Comparison of ENCODE assay signal across 24 mouse cellular contexts in the genomic region with DNA sequence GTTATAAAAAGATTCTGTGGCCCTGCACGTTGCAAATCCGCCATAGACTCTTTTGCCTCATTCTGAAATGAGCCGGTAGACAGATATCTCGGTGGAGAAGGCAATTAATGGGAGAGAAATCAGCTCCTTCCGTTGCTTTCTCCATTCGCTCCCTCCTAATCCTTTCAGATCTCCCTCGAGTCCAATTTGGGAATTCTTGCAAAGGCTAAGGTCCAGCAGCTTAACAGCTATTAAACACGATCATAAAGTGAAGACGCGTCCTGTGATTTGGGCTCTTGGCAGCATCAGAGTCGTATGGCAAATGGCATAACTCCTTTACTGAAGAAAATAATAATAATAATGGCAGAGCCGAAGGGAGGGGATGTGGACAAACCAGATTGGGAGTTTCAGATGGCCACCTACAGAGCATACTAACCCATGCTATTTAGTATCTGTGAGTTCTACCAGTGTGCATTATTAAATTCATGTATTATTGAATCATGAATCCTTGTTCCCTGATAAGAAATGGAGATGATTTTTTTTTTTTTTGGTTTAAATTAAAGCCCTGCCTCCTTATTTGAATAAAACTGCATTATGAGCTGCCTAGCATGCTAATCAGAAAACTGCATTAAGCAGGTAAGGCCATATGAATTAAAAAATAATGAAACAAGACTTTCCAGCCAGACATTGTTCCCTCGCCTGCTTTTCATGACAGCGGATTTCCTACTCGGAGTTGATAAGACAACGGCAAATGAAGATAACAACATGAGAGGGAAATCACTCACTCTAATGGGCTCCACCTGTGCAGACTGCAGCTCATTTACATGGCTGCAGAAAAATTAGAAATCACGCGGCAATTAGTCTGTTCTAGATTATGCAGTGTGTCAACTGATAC.
A peak's percentile ranks its signal among the peaks of the same experiment; 100 is the strongest.
DNase-seq lines count a peak whose midpoint lies in the region; ATAC-seq and TF ChIP-seq lines count a peak whose summit lies in the region.
"Had no signal": no experiment of that assay in that cellular context is flagged by ENCODE, and none has a peak within 500 bp of the region (broad histone marks: within the 10 kb centered on the region; RNA-seq: fewer than 3 reads in every experiment).

No protein-coding gene starts in this region.

- no peaks in the 10 kb centered on the region for H3K4me1 ChIP-seq in forebrain, embryonic 13.5 days
- no peaks in the 10 kb centered on the region for H3K4me1 ChIP-seq in forebrain, embryonic 15.5 days
- H3K4me1 ChIP-seq in limb, embryonic 13.5 days: peaks cover 20% of the 10 kb centered on the region; the same call in 1 of the 2 replicates
- peaks cover 49% of the 10 kb centered on the region for H3K4me1 ChIP-seq in limb, embryonic 10.5 days
- no peaks in the 10 kb centered on the region for H3K4me1 ChIP-seq in hindbrain, embryonic 16.5 days (ENCODE audit: control insufficient read depth, insufficient read depth, low read depth, low read length)
- peaks cover 5% of the 10 kb centered on the region for H3K4me1 ChIP-seq in neural tube, embryonic 15.5 days
- no peaks in the 10 kb centered on the region for H3K4me1 ChIP-seq in liver, postnatal 0 days (ENCODE audit: insufficient read depth)
- H3K4me1 ChIP-seq: liver, embryonic 13.5 days; lung, embryonic 15.5 days had no signal

- no peaks in the 10 kb centered on the region for H3K9me3 ChIP-seq in forebrain, embryonic 13.5 days (replicated peaks)
- H3K9me3 ChIP-seq in forebrain, embryonic 15.5 days: no peaks in the 10 kb centered on the region
- H3K9me3 ChIP-seq in limb, embryonic 13.5 days: no peaks in the 10 kb centered on the region
- H3K9me3 ChIP-seq in limb, embryonic 10.5 days (replicated peaks): no peaks in the 10 kb centered on the region
- H3K9me3 ChIP-seq in hindbrain, embryonic 16.5 days (ENCODE audit: control insufficient read depth, low read length): no peaks in the 10 kb centered on the region
- H3K9me3 ChIP-seq in neural tube, embryonic 15.5 days (replicated peaks): no peaks in the 10 kb centered on the region
- no peaks in the 10 kb centered on the region for H3K9me3 ChIP-seq in liver, postnatal 0 days (ENCODE audit: low read length)
- H3K9me3 ChIP-seq: embryonic facial prominence, embryonic 13.5 days; limb, embryonic 12.5 days; liver, embryonic 13.5 days; lung, embryonic 15.5 days had no signal

- TF ChIP-seq CTCF in liver, postnatal 0 days (IDR thresholded peaks at IDR 0.05; ENCODE audit: low read depth): no peak

- no peak overlapping the region for H3K9ac ChIP-seq in forebrain, embryonic 13.5 days
- no peak overlapping the region for H3K9ac ChIP-seq in forebrain, embryonic 15.5 days (replicated peaks)
- no peak overlapping the region for H3K9ac ChIP-seq in limb, embryonic 13.5 days
- H3K9ac ChIP-seq in hindbrain, embryonic 16.5 days (ENCODE audit: low read depth, low read length): no peak overlapping the region
- H3K9ac ChIP-seq in neural tube, embryonic 15.5 days (replicated peaks): no peak overlapping the region
- H3K9ac ChIP-seq in liver, postnatal 0 days (replicated peaks): no peak overlapping the region
- H3K9ac ChIP-seq: embryonic facial prominence, embryonic 13.5 days; limb, embryonic 12.5 days; liver, embryonic 13.5 days; lung, embryonic 15.5 days had no signal

- no peak overlapping the region for H3K27ac ChIP-seq in forebrain, embryonic 13.5 days
- H3K27ac ChIP-seq in forebrain, embryonic 15.5 days (replicated peaks): no peak overlapping the region
- no peak overlapping the region for H3K27ac ChIP-seq in limb, embryonic 13.5 days
- no peak overlapping the region for H3K27ac ChIP-seq in limb, embryonic 10.5 days
- no peak overlapping the region for H3K27ac ChIP-seq in hindbrain, embryonic 16.5 days (ENCODE audit: low read depth, low read length)
- peak overlapping the region; percentile 46; the same call in 1 of the 2 replicates for H3K27ac ChIP-seq in neural tube, embryonic 15.5 days (replicated peaks)
- no peak overlapping the region for H3K27ac ChIP-seq in liver, postnatal 0 days (ENCODE audit: low read depth)
- H3K27ac ChIP-seq: embryonic facial prominence, embryonic 13.5 days; limb, embryonic 12.5 days; liver, embryonic 13.5 days; lung, embryonic 15.5 days; macrophage had no signal

- ATAC-seq in forebrain, embryonic 13.5 days: peak; percentile 61; the same call in 1 of the 2 replicates
- no peak; the same call in 1 of the 2 replicates for ATAC-seq in forebrain, embryonic 15.5 days (replicated peaks)
- ATAC-seq in limb, embryonic 13.5 days (ENCODE audit: low FRiP score, low read depth): no peak
- peak; percentile 82 for ATAC-seq in hindbrain, embryonic 16.5 days
- peak; percentile 75 for ATAC-seq in neural tube, embryonic 15.5 days (ENCODE audit: low FRiP score)
- no peak for ATAC-seq in liver, postnatal 0 days
- ATAC-seq: activated CD4-positive, CD25-positive, alpha-beta regulatory T cell, adult 4 months; CD4-positive, CD25-positive, alpha-beta regulatory T cell, adult 4 months; inflammation-experienced regulatory T-cells, adult 6 months had no signal

- H3K4me3 ChIP-seq in forebrain, embryonic 13.5 days: no peak overlapping the region
- H3K4me3 ChIP-seq in forebrain, embryonic 15.5 days: no peak overlapping the region
- no peak overlapping the region for H3K4me3 ChIP-seq in limb, embryonic 13.5 days
- no peak overlapping the region for H3K4me3 ChIP-seq in limb, embryonic 10.5 days
- H3K4me3 ChIP-seq in hindbrain, embryonic 16.5 days (ENCODE audit: low read length): no peak overlapping the region
- H3K4me3 ChIP-seq in neural tube, embryonic 15.5 days (replicated peaks): no peak overlapping the region
- H3K4me3 ChIP-seq in liver, postnatal 0 days (ENCODE audit: low read depth, low read length): no peak overlapping the region
- H3K4me3 ChIP-seq: embryonic facial prominence, embryonic 13.5 days; limb, embryonic 12.5 days; liver, embryonic 13.5 days; lung, embryonic 15.5 days had no signal

- H3K36me3 ChIP-seq in forebrain, embryonic 13.5 days (ENCODE audit: poor library complexity, severe bottlenecking): no peaks in the 10 kb centered on the region
- no peaks in the 10 kb centered on the region for H3K36me3 ChIP-seq in forebrain, embryonic 15.5 days
- no peaks in the 10 kb centered on the region for H3K36me3 ChIP-seq in limb, embryonic 13.5 days
- no peaks in the 10 kb centered on the region for H3K36me3 ChIP-seq in limb, embryonic 10.5 days
- no peaks in the 10 kb centered on the region for H3K36me3 ChIP-seq in hindbrain, embryonic 16.5 days (ENCODE audit: control insufficient read depth, insufficient read depth, low read length)
- no peaks in the 10 kb centered on the region for H3K36me3 ChIP-seq in neural tube, embryonic 15.5 days
- no peaks in the 10 kb centered on the region for H3K36me3 ChIP-seq in liver, postnatal 0 days (replicated peaks; ENCODE audit: insufficient read depth, low read length)
- H3K36me3 ChIP-seq: embryonic facial prominence, embryonic 13.5 days; limb, embryonic 12.5 days; liver, embryonic 13.5 days; lung, embryonic 15.5 days had no signal

- no peak for TF ChIP-seq EP300 in liver, postnatal 0 days (IDR thresholded peaks at IDR 0.05; ENCODE audit: low read depth)

- H3K4me2 ChIP-seq in forebrain, embryonic 13.5 days: no peak overlapping the region
- no peak overlapping the region for H3K4me2 ChIP-seq in forebrain, embryonic 15.5 days (replicated peaks)
- peak overlapping the region; percentile 16; the same call in 1 of the 2 replicates for H3K4me2 ChIP-seq in limb, embryonic 13.5 days (replicated peaks)
- no peak overlapping the region for H3K4me2 ChIP-seq in hindbrain, embryonic 16.5 days (ENCODE audit: low read length)
- peak overlapping the region; percentile 4; the same call in 1 of the 2 replicates for H3K4me2 ChIP-seq in neural tube, embryonic 15.5 days
- no peak overlapping the region for H3K4me2 ChIP-seq in liver, postnatal 0 days (ENCODE audit: low read depth, low read length)
- H3K4me2 ChIP-seq: embryonic facial prominence, embryonic 13.5 days; heart, embryonic 11.5 days; limb, embryonic 12.5 days; liver, embryonic 13.5 days; lung, embryonic 15.5 days had no signal

- 74% methylated on average over 18 of the region's 18 CpGs for WGBS in forebrain, embryonic 13.5 days
- 68% methylated on average over 18 of the region's 18 CpGs for WGBS in forebrain, embryonic 15.5 days
- 27% methylated on average over 18 of the region's 18 CpGs for WGBS in limb, embryonic 13.5 days
- WGBS in limb, embryonic 10.5 days: 50% methylated on average over 18 of the region's 18 CpGs
- WGBS in hindbrain, embryonic 16.5 days: 57% methylated on average over 18 of the region's 18 CpGs
- 41% methylated on average over 18 of the region's 18 CpGs for WGBS in neural tube, embryonic 15.5 days
- WGBS in liver, postnatal 0 days (ENCODE audit: insufficient replicate concordance): 78% methylated on average over 18 of the region's 18 CpGs

- no peak for DNase-seq in limb, embryonic 10.5 days (ENCODE audit: low spot score)
- DNase-seq in liver, postnatal 0 days: no peak
- no peak for DNase-seq in thymus, postnatal 14 days
- DNase-seq: adrenal gland, postnatal 10 days; cerebellum, adult 11 months; cerebellum, postnatal 10 days; heart, postnatal 10 days; kidney, adult 9 months; kidney, postnatal 36 days; liver, embryonic 13.5 days; thymus, postnatal 36 days had no signal

- H3K27me3 ChIP-seq in forebrain, embryonic 13.5 days: no peaks in the 10 kb centered on the region
- no peaks in the 10 kb centered on the region for H3K27me3 ChIP-seq in forebrain, embryonic 15.5 days
- H3K27me3 ChIP-seq in limb, embryonic 13.5 days: peaks cover 19% of the 10 kb centered on the region
- peaks cover 5% of the 10 kb centered on the region; the same call in 1 of the 2 replicates for H3K27me3 ChIP-seq in limb, embryonic 10.5 days (ENCODE audit: low read depth, poor library complexity, severe bottlenecking)
- no peaks in the 10 kb centered on the region for H3K27me3 ChIP-seq in hindbrain, embryonic 16.5 days (replicated peaks; ENCODE audit: control insufficient read depth, insufficient read depth, low read length)
- H3K27me3 ChIP-seq in neural tube, embryonic 15.5 days (replicated peaks): no peaks in the 10 kb centered on the region
- H3K27me3 ChIP-seq in liver, postnatal 0 days (ENCODE audit: insufficient read depth, low read length): no peaks in the 10 kb centered on the region
- H3K27me3 ChIP-seq: embryonic facial prominence, embryonic 13.5 days; liver, embryonic 13.5 days; lung, embryonic 15.5 days had no signal

Comparison
In these comparisons a context has a peak if more than half of its experiments do, and no peak if none do; other contexts are left out.
1. ATAC-seq: peak in forebrain, embryonic 13.5 days (single experiment), hindbrain, embryonic 16.5 days (single experiment) and neural tube, embryonic 15.5 days (single experiment); none in forebrain, embryonic 15.5 days (single experiment), limb, embryonic 13.5 days (single experiment) and liver, postnatal 0 days (single experiment).
2. H3K4me2 ChIP-seq: peak in limb, embryonic 13.5 days (single experiment) and neural tube, embryonic 15.5 days (single experiment); none in forebrain, embryonic 13.5 days (single experiment), forebrain, embryonic 15.5 days (single experiment), hindbrain, embryonic 16.5 days (single experiment) and liver, postnatal 0 days (single experiment).